Mouse (Mus musculus): Measurements from ENCODE around the gene Ddx41.

Gene Ddx41

DNA sequence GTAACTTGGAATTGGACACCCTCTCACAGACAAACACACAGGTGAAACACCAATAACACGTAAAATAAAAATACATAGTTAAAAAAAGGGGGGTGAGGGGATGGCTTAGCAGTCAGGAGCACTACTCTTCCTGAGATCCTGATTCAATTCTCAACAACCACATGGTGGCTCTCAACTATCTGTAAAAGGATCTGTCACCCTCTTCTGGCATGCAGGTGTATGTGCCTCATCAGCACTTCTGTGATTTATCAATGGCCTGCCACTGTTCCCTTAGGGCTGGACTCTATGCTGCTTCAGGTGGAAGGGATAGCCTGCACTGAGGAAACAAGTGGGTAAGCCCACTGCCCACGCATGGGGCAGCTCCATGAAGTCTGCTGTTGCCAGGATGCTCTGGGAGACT lies 4.5 kb upstream of the Ddx41 start:
- DNase-seq, result peak; percentile 22

DNA sequence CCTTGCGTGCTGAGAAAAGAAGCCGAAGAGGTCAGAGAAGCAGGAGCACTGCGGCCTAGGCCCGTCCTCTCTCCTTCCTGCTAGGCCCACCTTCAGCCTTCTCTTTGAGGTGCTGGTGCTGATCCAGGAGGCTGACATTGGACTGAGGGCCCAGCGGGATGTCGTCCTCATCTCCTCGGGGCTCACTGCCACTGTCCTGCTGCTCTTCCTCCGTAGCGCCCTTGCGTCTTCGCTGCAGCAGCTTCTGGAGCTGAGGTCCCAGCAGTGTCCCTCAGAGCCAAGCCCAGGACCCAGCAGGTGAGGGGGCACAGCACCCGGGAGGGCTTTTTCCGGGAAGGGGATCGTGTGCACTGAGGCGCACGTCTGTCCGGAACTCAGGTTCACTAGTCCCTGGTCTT lies 663 bp downstream of the Ddx41 start:
- DNase-seq, result peak; percentile 43

DNA sequence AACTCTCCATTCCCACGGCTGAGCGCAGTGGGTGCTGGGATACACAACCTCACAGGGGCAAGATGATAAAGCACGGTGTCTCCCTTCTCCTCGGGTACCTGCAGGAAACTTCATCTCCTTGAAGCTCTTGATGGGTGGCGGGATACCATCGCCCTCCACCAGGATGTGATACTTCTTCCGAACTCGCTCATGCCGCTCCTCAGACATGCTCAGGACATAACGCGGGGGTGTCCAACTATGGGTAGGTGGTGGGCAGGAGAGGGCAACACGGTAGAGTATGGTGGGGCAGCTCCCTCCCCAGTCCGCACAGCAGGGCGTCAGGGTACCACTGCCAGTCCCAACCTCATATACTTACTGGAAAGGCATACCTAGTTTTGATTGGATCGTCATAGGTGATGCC lies 1.3 kb downstream of the Ddx41 start:
- no peak for DNase-seq

DNA sequence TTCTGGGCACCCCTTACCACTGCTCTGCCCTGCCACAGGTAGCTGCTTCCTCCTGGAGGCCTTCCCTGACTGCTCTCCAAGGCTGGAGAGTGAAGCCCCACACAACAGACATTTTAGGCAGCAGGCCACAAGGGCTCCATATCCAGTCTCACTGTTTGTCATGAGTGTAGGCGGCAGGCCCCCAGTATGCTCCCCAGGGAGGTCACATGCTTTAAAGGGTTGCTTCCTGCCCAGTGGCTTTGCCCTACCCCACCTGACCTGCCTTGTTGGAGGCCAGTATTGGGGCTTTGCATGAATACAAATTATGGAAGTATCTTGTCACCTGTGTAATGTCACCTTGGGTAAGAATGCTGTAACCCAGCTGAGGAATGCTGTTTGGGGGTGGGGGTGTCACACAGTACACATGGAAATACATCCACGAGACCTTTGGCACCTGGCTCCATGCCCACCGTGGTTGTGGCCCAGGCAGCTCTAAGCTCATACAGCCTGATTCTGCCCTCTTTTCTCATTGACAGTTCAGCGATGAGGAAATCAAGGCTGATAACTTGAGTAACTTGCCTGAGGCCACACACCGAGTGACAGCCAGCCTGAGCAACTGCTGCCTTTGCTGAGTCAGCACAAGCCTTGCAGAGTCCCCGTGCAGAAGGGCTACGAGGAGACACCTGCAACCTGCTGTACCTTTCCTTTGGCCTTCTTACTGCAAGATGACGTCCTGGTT lies 7.1 kb downstream of the Ddx41 start, which contains the start of gene Dok3:
Gene Dok3, minus strand, starts transcription at position 99 of the 718 bp plus-strand sequence.
- DNase-seq, result no peak

DNA sequence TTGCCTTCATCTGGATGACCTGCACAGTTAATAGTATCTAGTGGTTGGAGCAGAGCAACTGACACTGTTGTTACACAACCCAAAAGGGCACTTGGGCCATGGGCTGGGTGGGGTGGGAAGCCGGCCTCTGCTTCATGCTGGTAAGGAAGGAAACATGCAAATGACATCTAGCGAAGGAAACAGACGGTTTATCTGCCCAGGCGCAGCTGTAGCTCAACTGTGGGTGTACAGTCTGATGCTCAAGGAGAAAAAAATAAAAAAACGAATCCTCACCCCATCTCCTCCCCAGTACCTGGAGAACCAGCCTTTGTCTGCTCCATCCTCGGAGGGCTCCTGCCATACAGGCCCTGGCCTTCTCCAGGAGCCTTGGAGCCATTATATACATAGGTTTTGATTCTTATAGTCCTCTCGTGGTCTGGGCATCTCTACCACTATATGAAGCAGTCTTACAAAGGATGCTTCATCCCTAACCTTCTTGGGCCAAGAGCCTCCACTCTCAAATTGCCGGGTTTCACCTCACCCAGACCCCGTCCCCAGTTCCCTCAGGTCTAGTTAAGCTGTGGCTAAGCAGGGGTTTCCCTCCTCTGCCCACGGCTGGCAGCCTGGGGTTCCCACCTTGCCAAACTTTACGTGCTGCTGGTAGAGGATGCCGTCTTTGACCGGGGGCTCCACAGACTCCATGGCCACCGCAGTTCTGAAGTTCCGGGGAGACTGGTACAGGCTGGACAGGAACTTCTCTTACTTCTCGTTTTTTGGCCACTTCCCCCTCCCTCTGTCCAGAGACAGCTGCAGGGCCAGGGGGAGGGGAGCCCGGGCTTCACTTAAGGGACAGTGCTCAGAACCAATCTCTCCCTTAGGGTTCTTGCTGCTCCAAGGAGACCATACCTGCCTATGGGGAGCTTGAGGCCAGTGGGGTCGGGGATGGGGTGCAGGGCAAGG lies 8.4 kb downstream of the Ddx41 start:
- no peak for DNase-seq

DNA sequence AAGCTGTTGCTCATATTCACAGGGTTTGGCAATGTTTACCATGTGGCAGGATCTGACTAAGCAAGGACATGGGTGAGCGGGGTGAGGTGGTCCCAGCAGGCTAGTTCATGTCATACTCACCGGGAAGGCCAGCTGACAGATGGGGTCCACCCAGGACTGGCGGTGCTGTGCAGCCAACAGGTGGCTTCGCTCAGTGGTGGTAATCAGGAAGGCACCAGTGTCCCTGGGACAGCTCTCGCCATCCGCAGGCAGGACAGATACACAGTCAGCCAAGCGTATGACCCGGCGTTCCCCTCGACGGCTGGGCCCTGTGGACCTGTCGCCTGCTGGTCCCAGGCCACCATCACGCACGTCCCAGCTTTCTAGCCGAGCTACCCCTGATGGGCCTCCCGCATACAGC lies 9.2 kb downstream of the Ddx41 start:
- no peak for DNase-seq

DNA sequence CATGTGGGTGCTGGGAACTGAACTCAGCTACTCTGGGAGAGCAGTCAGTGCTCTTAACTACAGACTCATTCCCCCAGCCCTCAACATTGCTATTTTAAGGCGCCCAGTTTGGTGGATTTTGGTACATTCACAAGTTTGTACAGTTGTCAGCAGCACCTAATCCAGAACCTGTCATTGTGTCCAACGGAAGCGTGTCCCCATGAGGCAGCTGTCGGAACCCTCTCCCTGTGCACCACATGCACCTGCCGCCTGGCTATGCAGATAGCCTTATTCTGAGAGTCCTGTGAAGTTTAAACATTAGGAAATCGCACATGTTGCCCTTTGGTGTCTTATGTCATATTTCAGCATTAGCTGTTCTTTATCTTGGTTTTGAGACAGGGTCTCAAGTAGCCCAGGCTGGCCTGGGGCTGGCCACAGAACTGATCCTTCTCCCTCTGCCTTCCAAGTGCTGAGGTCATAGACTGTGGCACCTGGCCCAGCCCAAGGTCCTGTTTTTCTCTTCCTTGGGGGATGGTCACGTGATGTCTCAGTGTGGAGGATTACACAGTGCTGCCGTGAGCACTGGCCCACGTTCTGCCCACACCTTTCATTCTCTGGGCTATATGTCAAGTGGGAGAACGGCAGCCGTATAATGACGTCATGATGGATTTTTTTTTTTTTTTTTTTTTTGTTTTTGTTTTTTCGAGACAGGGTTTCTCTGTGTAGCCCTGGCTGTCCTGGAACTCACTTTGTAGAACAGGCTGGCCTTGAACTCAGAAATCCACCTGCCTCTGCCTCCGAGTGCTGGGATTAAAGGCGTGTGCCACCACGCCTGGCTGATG lies 10.5 kb downstream of the Ddx41 start:
- DNase-seq, result no peak

DNA sequence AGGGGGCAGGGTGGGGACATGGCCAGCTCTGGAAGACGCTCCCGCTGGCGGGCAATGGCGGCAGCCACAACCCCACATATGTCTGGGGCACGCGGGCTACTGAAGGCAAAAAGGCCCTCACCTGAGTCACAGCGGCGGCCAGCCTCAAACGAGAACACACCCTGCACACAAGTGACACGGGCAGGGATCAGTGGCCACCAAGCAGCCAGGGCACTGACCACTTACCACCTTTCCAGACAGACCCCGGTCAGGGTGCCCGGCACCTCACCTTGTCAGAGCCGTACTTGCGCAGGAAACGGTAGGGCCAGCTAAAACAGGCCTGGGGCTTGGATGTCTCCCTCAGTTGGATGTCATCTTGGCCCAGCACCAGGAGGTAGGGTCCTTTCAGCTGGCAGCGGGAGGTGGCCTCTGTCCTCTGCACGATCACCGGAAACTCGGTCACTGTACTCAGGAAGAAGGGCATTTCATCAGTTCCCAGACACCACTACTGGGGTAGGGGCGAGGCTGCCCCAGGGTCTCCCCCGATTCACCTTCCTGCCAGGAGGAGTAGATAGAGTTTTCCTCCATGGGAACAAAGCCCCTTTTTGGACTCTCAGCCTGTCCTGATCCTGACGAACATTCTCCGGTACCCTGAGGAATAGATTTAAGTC lies 12.4 kb downstream of the Ddx41 start:
- DNase-seq, result no peak

DNA sequence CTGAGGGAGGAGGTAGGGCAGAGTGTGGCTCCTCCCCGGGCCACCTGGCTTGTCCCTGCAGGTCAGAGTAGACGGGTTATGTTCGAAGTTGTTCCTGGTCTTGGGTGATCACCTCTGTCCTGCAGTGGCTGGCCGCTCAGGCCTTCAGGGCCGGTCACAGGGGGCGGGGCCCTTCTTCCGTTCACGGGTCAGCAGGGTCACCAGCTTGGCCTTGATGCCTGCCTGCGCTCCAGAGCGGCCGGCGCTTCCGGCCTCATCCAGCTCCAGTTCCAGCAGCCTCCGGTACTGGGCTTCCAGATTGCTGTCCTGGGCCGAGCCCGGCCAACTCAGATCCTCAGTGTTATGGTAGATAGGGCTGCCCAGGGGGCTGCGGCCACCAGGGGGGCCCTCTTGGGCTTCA lies 13.2 kb downstream of the Ddx41 start:
- no peak for DNase-seq

DNA sequence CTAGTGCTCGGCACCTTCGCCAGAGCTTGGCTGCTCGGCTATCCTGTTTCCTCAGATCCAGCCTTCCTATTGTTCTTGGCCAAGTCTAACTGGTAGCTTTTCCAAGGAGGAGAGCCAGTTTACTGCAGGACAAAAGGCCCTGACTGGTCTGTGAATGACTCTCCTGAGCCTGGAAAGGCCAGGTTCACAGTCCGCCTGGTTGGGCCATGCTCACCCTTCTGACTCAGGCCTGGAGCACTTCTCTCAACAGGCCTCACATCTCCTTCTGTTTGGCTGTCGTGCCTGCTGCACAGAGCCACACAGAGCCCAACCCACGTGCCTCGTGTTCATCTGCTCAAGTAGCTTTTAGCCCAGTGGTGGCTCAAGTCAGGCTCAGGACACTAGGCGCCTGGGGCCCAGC lies 13.7 kb downstream of the Ddx41 start:
- DNase-seq, result no peak

DNA sequence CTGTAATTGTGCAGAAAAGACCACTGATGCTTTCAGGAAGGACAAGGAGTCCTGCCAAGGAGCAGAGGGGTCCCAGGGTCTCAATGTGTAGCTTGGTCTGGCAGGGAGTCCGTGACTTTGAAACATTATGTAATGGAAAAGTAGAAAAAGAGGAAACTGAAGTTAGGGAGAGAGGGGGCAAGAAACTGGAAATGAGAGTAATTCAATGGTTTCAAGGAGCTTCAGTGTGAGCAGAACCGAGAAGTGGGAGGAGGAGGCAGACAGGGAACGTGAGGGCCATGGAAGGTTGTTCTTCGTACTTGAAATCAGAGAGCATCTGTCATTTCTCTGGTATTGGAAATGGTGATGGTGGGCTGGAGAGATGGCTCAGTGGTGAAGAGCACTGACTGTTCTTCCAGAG lies 16.9 kb downstream of the Ddx41 start:
- DNase-seq, result no peak

DNA sequence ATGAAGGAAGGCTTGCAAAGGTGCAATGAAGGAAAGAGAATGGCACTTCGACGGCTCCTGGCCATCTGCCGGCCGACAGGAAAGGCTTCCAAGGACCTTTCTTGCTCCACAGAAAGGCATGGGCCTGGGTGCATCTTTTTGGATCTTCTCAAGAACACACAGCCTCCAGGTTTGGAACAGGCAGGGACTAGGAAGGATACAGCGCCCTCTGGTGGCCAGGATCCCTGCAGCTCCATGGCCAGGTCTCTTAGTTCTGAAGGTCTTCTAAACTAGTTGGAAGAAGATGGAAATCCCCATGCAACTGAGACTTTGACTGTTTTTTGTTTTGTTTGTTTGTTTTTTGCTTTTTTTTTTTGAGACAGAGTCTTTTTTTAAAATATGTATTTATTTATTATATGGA lies 19.5 kb downstream of the Ddx41 start:
- DNase-seq, result peak; percentile 90

DNA sequence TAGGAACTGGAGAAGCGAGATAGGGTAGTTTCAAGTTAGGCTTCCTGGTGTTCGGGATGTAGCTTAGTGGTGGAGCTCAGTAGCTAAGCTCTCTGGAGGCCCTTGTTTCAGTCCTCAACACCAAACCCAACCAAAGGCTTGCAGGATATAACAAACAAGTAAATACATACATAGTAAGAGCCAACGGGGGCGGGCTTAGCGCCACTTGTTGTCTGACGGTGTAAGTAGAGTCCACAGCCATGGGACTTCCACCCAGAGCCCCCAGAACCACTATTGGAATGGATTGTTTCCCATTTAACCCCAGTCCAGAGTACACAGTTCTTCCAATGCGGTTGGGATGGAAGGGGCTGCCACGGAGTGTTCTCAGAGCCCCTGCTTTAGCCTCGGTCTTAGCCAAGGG lies 22.6 kb downstream of the Ddx41 start:
- DNase-seq, result no peak

DNA sequence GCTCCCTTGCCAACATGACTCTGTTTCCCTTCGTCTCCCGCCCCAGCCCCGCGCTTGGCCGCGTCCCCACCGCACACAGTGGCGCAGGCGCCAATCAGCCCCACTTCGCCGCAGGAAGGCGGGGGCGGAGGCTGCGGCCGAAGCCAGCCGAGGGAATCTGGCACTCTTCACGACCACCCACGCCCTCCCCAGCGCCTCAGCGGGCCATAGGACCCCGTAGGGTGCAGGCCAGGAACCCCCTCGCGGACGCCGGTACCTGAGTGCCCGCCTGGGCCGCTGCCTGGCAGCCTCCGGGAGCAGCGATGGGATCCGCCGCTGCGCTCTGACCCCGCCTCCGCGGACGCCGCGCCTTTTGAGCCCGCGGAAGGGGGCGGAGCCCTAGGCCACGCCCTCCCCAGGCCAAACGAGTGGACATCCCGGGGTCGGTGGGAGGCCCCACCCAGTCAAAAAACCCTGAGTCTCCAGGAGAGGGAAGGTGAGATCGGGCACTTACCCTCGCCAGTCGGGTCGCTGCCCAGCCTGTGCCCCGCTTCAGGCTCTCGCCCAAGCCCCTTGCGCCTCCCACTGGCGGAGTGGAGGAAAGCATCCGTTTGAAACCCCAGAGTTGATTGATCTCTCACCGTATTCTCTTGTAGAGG lies 23.2 kb downstream of the Ddx41 start, which contains the start of gene Pdlim7:
Gene Pdlim7, minus strand, starts transcription at position 566 of the 638 bp plus-strand sequence.
- peak; percentile 93 for DNase-seq

DNA sequence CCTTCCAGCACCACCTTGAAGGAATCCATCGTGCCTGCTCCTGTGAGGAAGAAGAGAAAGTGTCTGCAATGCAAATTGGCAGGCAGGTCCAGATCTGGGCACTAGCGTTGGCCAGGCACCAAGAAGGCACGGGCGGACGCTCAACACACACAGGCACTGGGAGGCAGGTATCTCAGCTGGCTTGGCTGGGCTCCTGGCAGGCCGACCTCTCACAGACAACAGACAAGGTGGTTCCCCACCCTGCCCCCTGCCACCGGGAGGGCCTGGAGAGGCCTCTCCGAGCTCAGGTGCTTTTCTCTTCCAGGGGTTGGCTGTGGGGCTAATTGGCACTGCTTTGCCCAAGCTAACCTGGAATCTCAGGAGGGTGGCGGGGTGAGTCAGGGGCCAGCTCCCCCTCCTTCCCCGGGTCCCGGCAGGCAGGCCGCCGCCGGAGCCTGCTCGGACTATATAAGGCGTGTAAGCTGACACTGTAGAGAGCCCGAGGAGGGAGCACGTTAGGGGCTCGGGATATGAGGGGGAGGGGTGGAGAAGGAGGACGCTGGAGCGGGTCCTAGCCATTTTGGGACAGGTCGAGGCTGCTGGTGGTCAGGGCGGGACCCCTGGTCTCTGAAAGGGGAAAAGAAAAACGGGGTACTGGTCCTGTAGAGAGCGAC lies 24.0 kb downstream of the Ddx41 start:
- DNase-seq, result peak; percentile 47

DNA sequence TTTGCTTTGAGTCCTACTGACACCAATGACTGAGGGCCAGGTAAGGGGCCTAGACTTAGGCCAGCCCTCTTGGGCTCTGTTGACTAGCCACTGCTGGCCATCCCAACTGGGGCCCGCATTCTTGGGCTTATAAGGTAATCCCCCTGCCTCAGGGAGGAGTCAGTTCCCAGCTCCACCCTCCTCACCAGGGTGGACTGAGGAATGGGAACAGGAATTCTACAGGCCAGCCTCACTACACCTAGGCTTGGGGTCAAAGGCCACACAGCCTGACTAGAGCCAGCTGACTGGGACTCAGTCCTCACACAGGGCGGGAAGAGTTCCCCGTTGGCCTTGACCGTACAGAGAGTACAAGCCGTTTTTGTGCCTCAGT lies 25.0 kb downstream of the Ddx41 start:
- DNase-seq, result no peak

DNA sequence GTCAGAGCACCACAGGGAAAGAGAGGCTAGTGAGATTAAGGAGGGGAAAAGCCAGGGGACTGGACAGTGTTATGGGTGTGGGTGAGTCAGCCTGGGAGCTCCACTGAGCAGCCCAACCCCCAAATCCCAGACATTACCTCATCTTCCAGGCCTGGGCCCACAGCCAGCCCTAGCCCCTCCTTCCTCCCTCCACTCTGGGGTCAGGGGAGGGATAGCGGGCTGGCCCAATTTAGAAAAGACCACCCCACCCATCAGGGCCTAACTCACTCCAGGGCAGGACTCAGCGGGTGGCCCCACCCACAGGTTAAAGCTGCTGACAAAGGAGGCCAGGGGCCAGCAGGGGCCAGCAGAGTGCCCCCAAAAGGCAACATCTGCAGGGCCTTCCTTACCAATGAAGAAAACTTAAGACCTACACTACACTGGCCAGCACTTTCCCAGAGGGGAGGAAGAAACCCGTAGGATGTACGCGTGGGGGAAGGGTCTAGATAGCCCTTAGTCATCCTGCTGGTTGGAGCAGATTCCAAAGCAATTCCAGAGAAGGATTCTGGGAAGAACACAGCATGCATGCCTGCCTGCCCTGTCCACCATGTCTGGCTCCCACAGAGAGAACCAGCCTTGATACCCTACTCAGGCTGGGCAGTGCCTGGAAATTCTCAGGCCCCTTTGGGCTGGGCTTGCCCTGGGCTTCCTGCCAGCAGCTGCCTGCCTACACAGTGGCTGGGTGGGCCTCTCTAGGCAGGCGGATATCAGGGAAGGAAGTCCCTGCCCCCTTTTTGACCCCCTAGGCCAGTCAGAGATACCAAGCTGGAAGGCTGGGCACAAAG lies 25.6 kb downstream of the Ddx41 start:
- no peak for DNase-seq

DNA sequence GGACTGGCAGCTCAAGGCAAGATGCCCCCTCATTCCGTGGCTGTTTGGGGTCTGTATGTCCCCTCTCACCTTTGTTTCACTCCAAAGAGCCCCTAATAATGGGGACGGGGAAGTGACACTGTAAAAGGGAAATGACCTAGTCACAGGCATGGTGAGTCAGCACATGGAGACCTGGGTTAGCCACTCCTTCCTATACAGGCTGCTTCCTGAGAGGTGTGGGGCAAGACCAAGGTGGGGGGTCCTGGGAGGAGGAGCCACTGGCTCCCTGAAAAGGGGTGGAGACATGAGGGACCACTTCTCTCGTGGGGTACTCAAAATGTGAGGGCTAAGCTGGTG lies 26.2 kb downstream of the Ddx41 start:
- no peak for DNase-seq

DNA sequence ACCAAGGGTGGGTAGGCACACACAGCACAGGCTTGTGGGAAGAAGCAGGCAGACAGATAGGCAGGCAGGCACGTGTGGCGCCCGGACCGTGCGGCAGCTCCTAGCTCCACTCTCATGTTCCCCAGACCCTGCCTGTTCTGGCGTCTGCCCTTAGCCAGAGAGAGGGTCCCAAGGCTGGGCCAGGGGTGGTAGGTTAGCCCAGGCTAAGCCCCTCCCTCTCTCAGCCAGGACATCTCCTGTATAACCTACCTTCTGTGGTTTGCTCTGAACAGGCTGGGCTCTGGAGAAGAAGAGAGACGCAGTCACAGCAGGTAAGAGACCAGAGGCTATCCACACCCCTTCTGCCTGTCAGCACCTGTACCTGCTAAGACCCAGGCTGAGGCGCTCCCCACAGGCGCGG lies 27.9 kb downstream of the Ddx41 start:
- no peak for DNase-seq

DNA sequence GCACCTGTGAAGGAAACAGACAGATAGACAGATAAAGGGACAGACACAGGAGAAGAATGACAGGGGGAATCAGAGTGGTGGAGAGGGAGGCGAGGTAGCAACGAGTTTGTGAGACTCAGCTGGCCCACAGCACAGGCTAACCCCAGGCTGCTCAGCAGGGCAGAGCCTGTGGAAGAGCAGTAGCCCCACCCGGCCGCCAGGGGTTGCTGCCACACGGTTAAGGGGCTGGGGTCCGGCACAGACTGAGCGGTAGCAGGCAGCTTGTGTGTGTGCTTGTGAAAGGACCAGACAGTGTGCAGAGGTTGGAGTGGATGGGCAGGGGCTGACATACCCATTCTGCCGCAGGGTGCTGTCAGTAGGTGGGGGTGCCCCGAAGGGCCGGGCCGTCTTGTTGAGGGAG lies 28.6 kb downstream of the Ddx41 start:
- DNase-seq, result no peak

DNA sequence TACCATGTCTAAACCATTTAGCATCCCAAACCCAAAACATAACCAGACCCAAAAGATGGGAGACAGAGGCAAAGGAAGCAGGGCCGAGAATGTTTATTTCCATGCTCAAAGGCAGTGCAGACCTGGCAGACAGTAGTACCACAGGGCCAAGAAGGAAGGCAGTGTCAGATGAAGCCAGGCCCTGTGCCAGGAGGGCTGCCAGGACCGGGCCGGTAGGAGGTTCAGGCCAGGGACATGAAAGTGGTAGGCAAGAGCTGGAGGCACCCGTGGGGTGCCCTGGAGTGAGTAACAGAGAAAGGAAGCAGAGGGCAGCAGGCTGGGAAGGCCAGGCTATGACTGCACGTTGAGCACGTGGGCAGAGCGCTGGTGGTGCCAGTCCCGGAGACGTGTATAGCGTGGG lies 29.8 kb downstream of the Ddx41 start:
- DNase-seq, result no peak

Measured in cerebellum, adult 8-10 months (tissue).